Mouse (Mus musculus) hindbrain, embryonic 14.5 days (tissue): ENCODE data around the gene Usp48. TPM values are rescaled to one million over a fixed set of nuclear protein-coding genes. Genes with fewer than 3 reads are reported as not detected.

Source experiments
- ATAC-seq: fragments of 200-750 bp; cut with Nextera tagmentation; 2 replicates; pipeline ENCODE4 v1.8.0; 2017; ENCODE audit warnings: moderate number of reproducible peaks, mild to moderate bottlenecking, moderate TSS enrichment, moderate library complexity; ENCODE audit not compliant: low FRiP score
- DNase-seq: peaks from one replicate; pipeline ENCODE4 v3.0.0-alpha.2; 2015; ENCODE audit warnings: low spot score
- H3K27ac ChIP-seq: fragments of 300-500 bp; sonication (generic); 2 replicates; pipeline ENCODE4 v1.5.1; 2014; ENCODE audit warnings: mild to moderate bottlenecking, moderate library complexity
- H3K27me3 ChIP-seq: fragments of 300-500 bp; sonication (generic); 2 replicates; pipeline ENCODE4 v1.6.1; 2014; ENCODE audit warnings: mild to moderate bottlenecking, low read length, mixed read lengths; ENCODE audit not compliant: control insufficient read depth, insufficient read depth
- H3K36me3 ChIP-seq: fragments of 300-500 bp; sonication (generic); replicated peaks from 2 replicates; pipeline ENCODE4 v1.6.1; 2014; ENCODE audit not compliant: control insufficient read depth, insufficient read depth
- H3K4me1 ChIP-seq: fragments of 300-500 bp; sonication (generic); replicated peaks from 2 replicates; pipeline ENCODE4 v1.6.1; 2014; ENCODE audit warnings: antibody characterized with exemption, low read length, mixed read lengths; ENCODE audit not compliant: control insufficient read depth, insufficient read depth
- H3K4me2 ChIP-seq: fragments of 300-500 bp; sonication (generic); replicated peaks from 2 replicates; pipeline ENCODE4 v1.6.1; 2014; ENCODE audit warnings: mild to moderate bottlenecking, moderate library complexity
- H3K4me3 ChIP-seq: fragments of 300-500 bp; sonication (generic); replicated peaks from 2 replicates; pipeline ENCODE4 v1.5.1; 2014; ENCODE audit warnings: mild to moderate bottlenecking, low read length
- H3K9ac ChIP-seq: fragments of 300-500 bp; sonication (generic); 2 replicates; pipeline ENCODE4 v1.6.1; 2014
- H3K9me3 ChIP-seq: fragments of 300-500 bp; sonication (generic); 2 replicates; pipeline ENCODE4 v1.6.1; 2016; ENCODE audit warnings: low read length; ENCODE audit not compliant: control insufficient read depth
- WGBS: fragments of 180-500 bp; shearing (Covaris S2); extraction: QIAGEN DNeasy Blood & Tissue Kit; methylation state at CpG from one replicate; pipeline ENCODE4 v1.1.7; 2014; 5-methylcytosine and 5-hydroxymethylcytosine counted together
- polyA plus RNA-seq: library from polyadenylated mRNA; unstranded; fragments of >200 nt; fragmentation: Nextera tagmentation; extraction: Ambion mirVana; gene quantifications from 2 replicates; pipeline ENCODE4 v1.2.1, GENCODE M21; 2014

The Usp48 gene
- polyA plus RNA-seq, 1 experiment from 2014 or later, result 70.9 TPM

- no peaks in the 10 kb centered on the region for H3K27me3 ChIP-seq
- peak within 1 kb of the TSS; percentile 92 for H3K9ac ChIP-seq
- H3K4me3 ChIP-seq, result peak within 1 kb of the TSS; percentile 68
- peak within 1 kb of the TSS; percentile 55 for H3K27ac ChIP-seq
- H3K4me2 ChIP-seq, result peak within 1 kb of the TSS; percentile 85
- H3K36me3 ChIP-seq, result no peaks in the 10 kb centered on the region
- WGBS, result under 1% methylated on average over 42 of the region's 44 CpGs
- peaks cover 47% of the 10 kb centered on the region for H3K4me1 ChIP-seq
- DNase-seq (peak; percentile 48), ATAC-seq (peak; percentile 71)
- H3K9me3 ChIP-seq, result no peaks in the 10 kb centered on the region
Measured at GRCm38 (mm10) chr4:137664433-137664979, 71.0 kb downstream of the Usp48 start, which contains the start of gene Rap1gap. Gene Rap1gap (plus strand): TSS chr4:137664726.

GRCm38 (mm10) chr4:137664980-137665675, 71.6 kb downstream of the Usp48 start:
- Histone ChIP-seq H3K9me3 (no peaks in the 10 kb centered on the region), H3K27ac (peak overlapping the region; percentile 55), H3K36me3 (no peaks in the 10 kb centered on the region), H3K9ac (peak overlapping the region; percentile 92), H3K4me3 (peak overlapping the region; percentile 68), H3K4me2 (peak overlapping the region; percentile 85), H3K4me1 (peaks cover 46% of the 10 kb centered on the region), H3K27me3 (no peaks in the 10 kb centered on the region)
- ATAC-seq (peak; percentile 41), DNase-seq (no peak)
- WGBS, result 8% methylated on average over 15 of the region's 15 CpGs

- no peaks in the 10 kb centered on the region for H3K36me3 ChIP-seq
- H3K27me3 ChIP-seq, result no peaks in the 10 kb centered on the region
- H3K4me1 ChIP-seq, result peaks cover 40% of the 10 kb centered on the region; the same call in 1 of the 2 replicates
- peak overlapping the region; percentile 68 for H3K4me3 ChIP-seq
- DNase-seq (no peak), ATAC-seq (no peak)
- H3K9me3 ChIP-seq, result no peaks in the 10 kb centered on the region
- H3K4me2 ChIP-seq, result peak overlapping the region; percentile 85
- no peak overlapping the region for H3K27ac ChIP-seq
- H3K9ac ChIP-seq, result peak overlapping the region; percentile 92
- 93% methylated on average over 5 of the region's 5 CpGs for WGBS
Measured at GRCm38 (mm10) chr4:137665791-137666190, 72.2 kb downstream of the Usp48 start.

- H3K9ac ChIP-seq, result no peak overlapping the region
- ATAC-seq, result no peak
- no peak for DNase-seq
Measured at GRCm38 (mm10) chr4:137666283-137666957, 72.9 kb downstream of the Usp48 start.

GRCm38 (mm10) chr4:137666958-137667345, 73.4 kb downstream of the Usp48 start:
- no peaks in the 10 kb centered on the region for H3K36me3 ChIP-seq
- no peak overlapping the region for H3K4me2 ChIP-seq
- H3K4me1 ChIP-seq, result peaks cover 37% of the 10 kb centered on the region; the same call in 1 of the 2 replicates
- WGBS, result 59% methylated on average over 8 of the region's 8 CpGs
- ATAC-seq (no peak), DNase-seq (no peak)
- no peaks in the 10 kb centered on the region for H3K9me3 ChIP-seq
- H3K27ac ChIP-seq, result no peak overlapping the region
- no peaks in the 10 kb centered on the region for H3K27me3 ChIP-seq
- no peak overlapping the region for H3K4me3 ChIP-seq
- no peak overlapping the region for H3K9ac ChIP-seq

More at GRCm38 (mm10) chr4:137666283-137666957, 72.9 kb downstream of the Usp48 start:
- no peaks in the 10 kb centered on the region for H3K36me3 ChIP-seq
- H3K4me3 ChIP-seq, result no peak overlapping the region
- no peak overlapping the region for H3K4me2 ChIP-seq
- WGBS, result 56% methylated on average over 5 of the region's 5 CpGs
- no peak overlapping the region for H3K27ac ChIP-seq
- H3K9me3 ChIP-seq, result no peaks in the 10 kb centered on the region
- H3K4me1 ChIP-seq, result peaks cover 37% of the 10 kb centered on the region; the same call in 1 of the 2 replicates
- no peaks in the 10 kb centered on the region for H3K27me3 ChIP-seq

GRCm38 (mm10) chr4:137667747-137668146, 74.2 kb downstream of the Usp48 start:
- DNase-seq, result no peak
- no peak for ATAC-seq
- Histone ChIP-seq H3K27me3 (no peaks in the 10 kb centered on the region), H3K4me3 (no peak overlapping the region), H3K27ac (no peak overlapping the region), H3K4me1 (peaks cover 37% of the 10 kb centered on the region; the same call in 1 of the 2 replicates), H3K4me2 (0 out of 2 replicates have a peak overlapping the region, but pooled peaks have one; percentile 8), H3K9ac (peak overlapping the region; percentile 12; the same call in 1 of the 2 replicates), H3K36me3 (no peaks in the 10 kb centered on the region), H3K9me3 (no peaks in the 10 kb centered on the region)
- 45% methylated on average over 5 of the region's 5 CpGs for WGBS

GRCm38 (mm10) chr4:137671711-137672500, 78.4 kb downstream of the Usp48 start:
- H3K36me3 ChIP-seq, result no peaks in the 10 kb centered on the region
- no peak for ATAC-seq
- peaks cover 10% of the 10 kb centered on the region; the same call in 1 of the 2 replicates for H3K4me1 ChIP-seq
- DNase-seq, result no peak
- no peak overlapping the region for H3K4me3 ChIP-seq
- no peaks in the 10 kb centered on the region for H3K27me3 ChIP-seq
- no peak overlapping the region for H3K4me2 ChIP-seq
- no peaks in the 10 kb centered on the region for H3K9me3 ChIP-seq
- no peak overlapping the region for H3K27ac ChIP-seq
- WGBS, result 79% methylated on average over 13 of the region's 13 CpGs
- H3K9ac ChIP-seq, result no peak overlapping the region

- Histone ChIP-seq H3K27me3 (0 out of 2 replicates have a peak, but pooled peaks cover 3% of the 10 kb centered on the region), H3K36me3 (no peaks in the 10 kb centered on the region), H3K27ac (no peak overlapping the region), H3K4me2 (no peak overlapping the region), H3K9me3 (no peaks in the 10 kb centered on the region), H3K9ac (no peak overlapping the region), H3K4me3 (no peak overlapping the region), H3K4me1 (peaks cover 2% of the 10 kb centered on the region; the same call in 1 of the 2 replicates)
- 52% methylated on average over 7 of the region's 7 CpGs for WGBS
- ATAC-seq (no peak), DNase-seq (no peak)
Measured at GRCm38 (mm10) chr4:137675566-137675965, 82.0 kb downstream of the Usp48 start.
